Mouse (Mus musculus): ENCODE measurements around the gene Nek1.

DNA sequence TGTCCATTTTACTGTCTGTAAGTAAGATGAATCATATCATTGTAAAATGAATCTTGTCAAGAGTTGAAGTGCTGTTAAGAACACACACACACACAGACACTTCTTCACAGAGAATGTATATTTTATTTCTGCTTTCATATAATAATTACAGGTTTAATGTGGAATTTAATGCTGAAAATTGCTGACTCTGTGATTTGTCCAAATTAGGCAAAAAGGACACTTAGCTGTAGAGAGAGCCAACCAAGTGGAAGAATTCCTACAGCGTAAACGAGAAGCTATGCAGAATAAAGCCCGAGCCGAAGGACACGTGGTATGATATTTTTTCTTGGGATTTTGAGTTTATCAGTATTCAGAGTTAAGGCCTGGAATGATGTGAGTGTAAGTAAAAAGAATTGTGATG is 61.3 kb downstream of the Nek1 start:
- TF ChIP-seq CTCF (IDR thresholded peaks at IDR 0.05; ENCODE audit: insufficient read depth, low read depth, low read length) (no peak), POLR2A (IDR thresholded peaks at IDR 0.05; ENCODE audit: insufficient read depth, low read depth, low read length) (no peak)

Data from olfactory bulb, adult 2 months (tissue).